25 mouse cellular contexts compared by ENCODE assay signal in the genomic region with DNA sequence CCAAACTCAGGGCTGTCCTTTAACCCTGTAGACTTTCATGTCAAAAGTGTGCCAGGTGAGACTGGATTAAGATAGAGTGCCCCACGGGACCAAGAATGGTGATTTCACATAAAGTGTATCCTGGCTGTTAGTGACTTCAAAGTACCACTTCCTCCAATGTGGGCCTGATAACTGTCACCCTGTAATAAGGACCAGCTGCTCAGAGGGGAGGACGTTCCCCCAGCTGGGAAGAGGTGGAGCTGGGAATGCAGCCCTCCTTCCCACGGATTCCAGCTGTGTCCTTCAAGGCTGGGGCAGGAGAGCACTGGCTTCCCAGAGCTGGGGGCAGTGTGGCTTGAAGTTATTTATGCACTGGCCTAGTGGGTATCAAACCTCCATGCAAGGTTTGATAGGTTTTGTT.
A peak's percentile ranks its signal among the peaks of the same experiment; 100 is the strongest.
DNase-seq lines count a peak whose midpoint lies in the region; ATAC-seq and TF ChIP-seq lines count a peak whose summit lies in the region.
"Had no signal": no experiment of that assay in that cellular context is flagged by ENCODE, and none has a peak within 500 bp of the region (broad histone marks: within the 10 kb centered on the region; RNA-seq: fewer than 3 reads in every experiment).

No protein-coding gene starts in this region.

- H3K4me3 ChIP-seq in kidney, embryonic 15.5 days (replicated peaks) = no peak overlapping the region
- H3K4me3 ChIP-seq in lung, postnatal 0 days (ENCODE audit: low read depth, low read length) = no peak overlapping the region
- no peak overlapping the region for H3K4me3 ChIP-seq in lung, adult 2 months (replicated peaks; ENCODE audit: extremely low read depth, low read depth, low read length)
- H3K4me3 ChIP-seq in embryonic facial prominence, embryonic 10.5 days = no peak overlapping the region
- H3K4me3 ChIP-seq: forebrain, embryonic 10.5 days; heart, embryonic 12.5 days; left cerebral cortex, adult 2 months; lung, embryonic 15.5 days; megakaryocyte, embryonic 14.5 days had no signal

- no peak for TF ChIP-seq CTCF in lung, postnatal 0 days (IDR thresholded peaks at IDR 0.05)
- no peak for TF ChIP-seq CTCF in lung, adult 2 months (IDR thresholded peaks at IDR 0.05; ENCODE audit: insufficient read depth, low read length)

- peaks cover 15% of the 10 kb centered on the region for H3K9me3 ChIP-seq in kidney, embryonic 15.5 days (replicated peaks)
- no peaks in the 10 kb centered on the region for H3K9me3 ChIP-seq in lung, postnatal 0 days (ENCODE audit: low read length)
- H3K9me3 ChIP-seq in embryonic facial prominence, embryonic 10.5 days = peaks cover 18% of the 10 kb centered on the region

- TF ChIP-seq POLR2A in lung, adult 2 months (IDR thresholded peaks at IDR 0.05; ENCODE audit: borderline replicate concordance, extremely low read depth, low read depth, low read length) = no peak

- no peaks in the 10 kb centered on the region for H3K36me3 ChIP-seq in kidney, embryonic 15.5 days
- no peaks in the 10 kb centered on the region for H3K36me3 ChIP-seq in lung, postnatal 0 days (ENCODE audit: insufficient read depth, low read length)
- H3K36me3 ChIP-seq in embryonic facial prominence, embryonic 10.5 days (replicated peaks) = no peaks in the 10 kb centered on the region
- H3K36me3 ChIP-seq: forebrain, embryonic 10.5 days; heart, embryonic 12.5 days; lung, embryonic 15.5 days had no signal

- no peak overlapping the region for H3K9ac ChIP-seq in kidney, embryonic 15.5 days
- H3K9ac ChIP-seq in lung, postnatal 0 days (replicated peaks; ENCODE audit: low read depth) = no peak overlapping the region
- H3K9ac ChIP-seq: forebrain, postnatal 0 days; heart, embryonic 12.5 days; lung, embryonic 15.5 days had no signal

- no peak for TF ChIP-seq EP300 in lung, postnatal 0 days (IDR thresholded peaks at IDR 0.05)

- H3K4me2 ChIP-seq in kidney, embryonic 15.5 days = no peak overlapping the region
- H3K4me2 ChIP-seq in lung, postnatal 0 days (replicated peaks; ENCODE audit: low read depth, low read length) = no peak overlapping the region
- H3K4me2 ChIP-seq: heart, embryonic 12.5 days; liver, embryonic 11.5 days; lung, embryonic 15.5 days had no signal

- H3K27ac ChIP-seq in kidney, embryonic 15.5 days = no peak overlapping the region
- H3K27ac ChIP-seq in lung, postnatal 0 days (ENCODE audit: low read length) = no peak overlapping the region
- H3K27ac ChIP-seq in embryonic facial prominence, embryonic 10.5 days (replicated peaks) = no peak overlapping the region
- H3K27ac ChIP-seq: forebrain, embryonic 10.5 days; hindbrain, postnatal 0 days; left cerebral cortex, adult 2 months; lung, embryonic 15.5 days had no signal

- 0 out of 2 replicates have a peak, but pooled peaks cover 6% of the 10 kb centered on the region for H3K4me1 ChIP-seq in kidney, embryonic 15.5 days
- H3K4me1 ChIP-seq in lung, postnatal 0 days (ENCODE audit: insufficient read depth, low read depth, low read length) = no peaks in the 10 kb centered on the region
- no peaks in the 10 kb centered on the region for H3K4me1 ChIP-seq in lung, adult 2 months (ENCODE audit: control insufficient read depth, insufficient read depth, low read length)
- H3K4me1 ChIP-seq in embryonic facial prominence, embryonic 10.5 days = peaks cover 11% of the 10 kb centered on the region
- H3K4me1 ChIP-seq: heart, embryonic 12.5 days; lung, embryonic 15.5 days; megakaryocyte, embryonic 14.5 days had no signal

- 7% methylated on average over 3 of the region's 3 CpGs for WGBS in kidney, embryonic 15.5 days
- WGBS in lung, postnatal 0 days = 17% methylated on average over 3 of the region's 3 CpGs
- WGBS in lung, adult 2 months = 14% methylated on average over 3 of the region's 3 CpGs
- 28% methylated on average over 3 of the region's 3 CpGs for WGBS in embryonic facial prominence, embryonic 10.5 days

- H3K27me3 ChIP-seq in kidney, embryonic 15.5 days = no peaks in the 10 kb centered on the region
- no peaks in the 10 kb centered on the region for H3K27me3 ChIP-seq in lung, postnatal 0 days (replicated peaks; ENCODE audit: insufficient read depth, low read length)
- H3K27me3 ChIP-seq in embryonic facial prominence, embryonic 10.5 days (replicated peaks; ENCODE audit: low read depth, poor library complexity, severe bottlenecking) = no peaks in the 10 kb centered on the region
- H3K27me3 ChIP-seq: heart, embryonic 12.5 days; lung, embryonic 15.5 days had no signal

- no peak for DNase-seq in kidney, adult 9 months
- DNase-seq in lung, postnatal 0 days (ENCODE audit: low spot score) = peak; percentile 20
- no peak for DNase-seq in lung, adult 2 months
- peak; percentile 45 for DNase-seq in embryonic facial prominence, embryonic 10.5 days (ENCODE audit: low spot score)
- DNase-seq in lung, postnatal 14 days = peak; percentile 27
- no peak for DNase-seq in cerebellum, adult 9-11 months
- DNase-seq in testis, postnatal 10 days (ENCODE audit: low spot score) = no peak
- DNase-seq: adrenal gland, postnatal 36 days; B cell, adult 2 months; cerebellum, adult 18-20 months; cerebellum, postnatal 36 days; forebrain, postnatal 0 days; heart, postnatal 4 days; kidney, adult 8-10 months; layer of hippocampus, adult 9-11 months; left cerebral cortex, postnatal 4 days; right cerebral cortex, postnatal 25 days had no signal

- ATAC-seq in kidney, embryonic 15.5 days (replicated peaks; ENCODE audit: low FRiP score) = 0 out of 2 replicates have a peak, but pooled peaks have one; percentile 40
- no peak for ATAC-seq in lung, postnatal 0 days
- ATAC-seq: forebrain, postnatal 0 days; hindbrain, postnatal 0 days had no signal

Comparison
In these comparisons a context has a peak if more than half of its experiments do, and no peak if none do; other contexts are left out.
1. DNase-seq: peak in lung, postnatal 0 days (single experiment), embryonic facial prominence, embryonic 10.5 days (single experiment) and lung, postnatal 14 days (single experiment); none in kidney, adult 9 months (single experiment), lung, adult 2 months (single experiment), cerebellum, adult 9-11 months (single experiment) and testis, postnatal 10 days (single experiment).